Mouse (Mus musculus): ENCODE data around the gene Astn1. TPM values are rescaled to one million over a fixed set of nuclear protein-coding genes. Genes with fewer than 3 reads are reported as not detected.

The Astn1 gene
- polyA plus RNA-seq, 1 experiment from 2014 or later = 53.6 TPM

DNA sequence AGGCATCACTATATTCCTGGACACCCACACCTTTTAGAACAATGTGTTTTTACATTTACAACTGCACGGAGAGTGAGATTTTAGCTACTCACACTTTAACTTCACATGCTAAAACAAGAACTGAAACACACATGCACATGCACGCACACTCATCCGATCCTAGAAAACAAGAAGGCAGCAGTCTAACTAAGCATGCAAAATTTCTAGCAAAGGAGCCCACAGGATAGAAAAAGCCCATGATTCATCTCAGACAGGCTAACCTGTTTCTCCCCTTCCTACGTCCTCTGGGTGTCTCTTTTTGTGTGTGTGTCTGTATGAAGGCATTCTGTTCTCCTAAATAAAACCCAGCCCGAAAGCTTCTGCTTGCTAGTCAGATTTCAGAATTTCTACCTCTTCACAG, 378.9 kb downstream of the Astn1 start:
- H3K9ac ChIP-seq = no peak overlapping the region
- WGBS = 88% methylated on average over 5 of the region's 5 CpGs

More for the DNA sequence above, 378.9 kb downstream of the Astn1 start:
- Histone ChIP-seq H3K4me2 (replicated peaks) (no peak overlapping the region), H3K4me3 (replicated peaks; ENCODE audit: low read length) (no peak overlapping the region), H3K36me3 (replicated peaks; ENCODE audit: control insufficient read depth, insufficient read depth) (no peaks in the 10 kb centered on the region), H3K27ac (no peak overlapping the region), H3K9me3 (ENCODE audit: control insufficient read depth, low read length) (no peaks in the 10 kb centered on the region), H3K27me3 (ENCODE audit: control insufficient read depth, insufficient read depth, low read length) (no peaks in the 10 kb centered on the region), H3K4me1 (replicated peaks; ENCODE audit: control insufficient read depth, insufficient read depth, low read length) (no peaks in the 10 kb centered on the region)
- no peak for DNase-seq (ENCODE audit: low spot score)
- no peak for ATAC-seq (ENCODE audit: low FRiP score)

MicroRNAs within 50 kb of the gene (microRNA counts, 519-probe panel; counts per million panel counts)
- microRNA mmu-miR-488 = 2,753 counts per million, percentile 9 among the panel's probes with 10 or more counts

Small RNA genes lying within 50 kb of the gene (microRNA-seq; reads per million reads assigned to microRNA genes)
- gene Mir488 = 196 reads per million, percentile 59 among the genes with 10 or more reads in this experiment

Other genes with a start within 250 kb of the Astn1 start
- 23.5 and 29.0 TPM in 2 replicates for gene Brinp2, start 5.9 kb upstream of the Astn1 start, polyA plus RNA-seq (2014; fragmentation: Nextera tagmentation; extraction: Ambion mirVana)